Mouse (Mus musculus) kidney, embryonic 16.5 days (tissue): ENCODE data around the gene Top3a. TPM values are rescaled to one million over a fixed set of nuclear protein-coding genes. Genes with fewer than 3 reads are reported as not detected.

ENCODE experiments used
- ATAC-seq: fragments of 200-750 bp; cut with Nextera tagmentation; 2 replicates; pipeline ENCODE4 v1.8.0; 2017; ENCODE audit warnings: moderate TSS enrichment; ENCODE audit not compliant: low FRiP score, low TSS enrichment
- H3K27ac ChIP-seq: fragments of 300-500 bp; sonication (generic); 2 replicates; pipeline ENCODE4 v1.5.1; 2014; ENCODE audit warnings: low read length
- H3K27me3 ChIP-seq: fragments of 300-500 bp; sonication (generic); 2 replicates; pipeline ENCODE4 v1.6.1; 2014; ENCODE audit warnings: low read length, control low read depth, mixed read lengths; ENCODE audit not compliant: insufficient read depth
- H3K36me3 ChIP-seq: fragments of 300-500 bp; sonication (generic); 2 replicates; pipeline ENCODE4 v1.6.1; 2014; ENCODE audit warnings: low read length, control low read depth, mixed read lengths; ENCODE audit not compliant: insufficient read depth
- H3K4me1 ChIP-seq: fragments of 300-500 bp; sonication (generic); 2 replicates; pipeline ENCODE4 v1.6.1; 2014; ENCODE audit warnings: low read length, control low read depth, mixed read lengths; ENCODE audit not compliant: insufficient read depth
- H3K4me2 ChIP-seq: fragments of 300-500 bp; sonication (generic); replicated peaks from 2 replicates; pipeline ENCODE4 v1.6.1; 2014; ENCODE audit warnings: low read depth, low read length
- H3K4me3 ChIP-seq: fragments of 300-500 bp; sonication (generic); 2 replicates; pipeline ENCODE4 v1.5.1; 2014; ENCODE audit warnings: mild to moderate bottlenecking, low read length
- H3K9ac ChIP-seq: fragments of 300-500 bp; sonication (generic); replicated peaks from 2 replicates; pipeline ENCODE4 v1.6.1; 2014; ENCODE audit warnings: low read length
- H3K9me3 ChIP-seq: fragments of 300-500 bp; sonication (generic); 2 replicates; pipeline ENCODE4 v1.6.1; 2016; ENCODE audit warnings: low read length, control low read depth
- WGBS: fragments of 180-500 bp; shearing (Covaris S2); extraction: QIAGEN DNeasy Blood & Tissue Kit; methylation state at CpG from one replicate; pipeline ENCODE4 v1.1.7; 2014; 5-methylcytosine and 5-hydroxymethylcytosine counted together
- polyA plus RNA-seq: library from polyadenylated mRNA; unstranded; fragments of >200 nt; fragmentation: Nextera tagmentation; extraction: Ambion mirVana; gene quantifications from 2 replicates; pipeline ENCODE4 v1.2.1, GENCODE M21; 2015

Gene Top3a
- polyA plus RNA-seq, 1 experiment from 2014 or later, result 17.1 TPM

GRCm38 (mm10) chr11:60808286-60809070 is 31.3 kb upstream of the Top3a start:
- WGBS, result 65% methylated on average over 4 of the region's 4 CpGs
- Histone ChIP-seq H3K9me3 (no peaks in the 10 kb centered on the region), H3K4me3 (peak overlapping the region; percentile 3; the same call in 1 of the 2 replicates), H3K27ac (no peak overlapping the region), H3K4me2 (peak overlapping the region; percentile 86; the same call in 1 of the 2 replicates), H3K36me3 (peaks cover 4% of the 10 kb centered on the region; the same call in 1 of the 2 replicates), H3K4me1 (peaks cover 26% of the 10 kb centered on the region), H3K27me3 (no peaks in the 10 kb centered on the region), H3K9ac (no peak overlapping the region)
- no peak for ATAC-seq

GRCm38 (mm10) chr11:60800892-60801291 is 23.7 kb upstream of the Top3a start:
- peaks cover 34% of the 10 kb centered on the region for H3K36me3 ChIP-seq

DNA sequence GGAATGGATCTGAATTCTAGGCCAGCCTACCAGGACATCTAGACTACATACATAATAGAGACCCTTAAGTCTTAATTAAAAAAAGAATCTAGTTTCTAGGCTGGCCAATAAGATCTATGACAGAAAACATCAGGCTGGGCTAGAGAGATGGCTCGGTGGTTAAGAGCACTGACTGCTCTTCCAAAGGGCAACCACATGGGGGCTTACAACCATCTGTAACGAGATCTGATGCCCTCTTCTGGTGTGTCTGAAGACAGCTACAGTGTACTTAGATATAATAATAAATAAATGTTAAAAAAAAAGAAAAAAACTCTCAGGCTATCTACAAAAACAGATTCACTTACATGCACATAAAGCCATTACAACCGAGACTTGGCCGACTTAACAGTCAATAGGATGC is 22.8 kb upstream of the Top3a start:
- Histone ChIP-seq H3K4me1 (no peaks in the 10 kb centered on the region), H3K27me3 (no peaks in the 10 kb centered on the region), H3K4me3 (no peak overlapping the region), H3K9ac (no peak overlapping the region), H3K9me3 (no peaks in the 10 kb centered on the region), H3K4me2 (no peak overlapping the region), H3K27ac (no peak overlapping the region), H3K36me3 (peaks cover 38% of the 10 kb centered on the region)
- no peak for ATAC-seq
- 92% methylated on average over 4 of the region's 4 CpGs for WGBS

More at GRCm38 (mm10) chr11:60800892-60801291, 23.7 kb upstream of the Top3a start:
- Histone ChIP-seq H3K4me3 (no peak overlapping the region), H3K27ac (no peak overlapping the region), H3K4me1 (no peaks in the 10 kb centered on the region), H3K9me3 (no peaks in the 10 kb centered on the region), H3K27me3 (no peaks in the 10 kb centered on the region), H3K4me2 (no peak overlapping the region), H3K9ac (no peak overlapping the region)
- 82% methylated on average over 1 of the region's 1 CpGs for WGBS
- no peak for ATAC-seq

GRCm38 (mm10) chr11:60796342-60796741 is 19.2 kb upstream of the Top3a start:
- WGBS, result 84% methylated on average over 11 of the region's 11 CpGs
- Histone ChIP-seq H3K27me3 (no peaks in the 10 kb centered on the region), H3K4me1 (no peaks in the 10 kb centered on the region), H3K4me2 (no peak overlapping the region), H3K36me3 (peaks cover 41% of the 10 kb centered on the region), H3K9me3 (no peaks in the 10 kb centered on the region), H3K27ac (no peak overlapping the region), H3K4me3 (no peak overlapping the region), H3K9ac (no peak overlapping the region)
- no peak for ATAC-seq

DNA sequence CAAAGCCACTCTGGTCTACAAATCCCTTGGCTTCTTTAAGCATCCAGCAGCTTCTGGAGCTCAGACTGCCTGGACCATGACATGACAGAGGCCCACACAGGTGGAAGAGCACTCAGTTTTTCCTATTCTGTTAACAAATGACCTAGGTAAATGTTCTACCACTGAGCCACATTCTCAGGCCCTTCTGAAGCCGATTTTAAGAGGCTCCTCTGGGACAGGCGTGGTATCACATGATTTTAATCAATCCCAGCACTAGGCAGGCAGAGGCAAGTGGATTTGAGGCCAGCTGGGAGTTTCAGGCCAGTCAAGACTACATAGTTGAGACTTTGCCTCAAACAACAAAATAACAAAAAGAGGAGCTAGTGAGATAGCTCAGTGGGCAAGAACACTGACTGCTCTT is 13.3 kb upstream of the Top3a start:
- no peaks in the 10 kb centered on the region for H3K4me1 ChIP-seq
- H3K36me3 ChIP-seq, result peaks cover 57% of the 10 kb centered on the region
- no peaks in the 10 kb centered on the region for H3K9me3 ChIP-seq
- H3K27ac ChIP-seq, result no peak overlapping the region
- 74% methylated on average over 2 of the region's 2 CpGs for WGBS
- H3K4me3 ChIP-seq, result no peak overlapping the region
- H3K27me3 ChIP-seq, result no peaks in the 10 kb centered on the region
- no peak for ATAC-seq
- no peak overlapping the region for H3K9ac ChIP-seq
- no peak overlapping the region for H3K4me2 ChIP-seq

GRCm38 (mm10) chr11:60787595-60787994 is 10.4 kb upstream of the Top3a start:
- whole genome bisulfite sequencing, result 57% methylated on average over 1 of the region's 1 CpGs
- Histone ChIP-seq H3K36me3 (peaks cover 66% of the 10 kb centered on the region), H3K4me3 (no peak overlapping the region), H3K4me2 (no peak overlapping the region), H3K4me1 (no peaks in the 10 kb centered on the region), H3K27me3 (no peaks in the 10 kb centered on the region), H3K9me3 (no peaks in the 10 kb centered on the region), H3K9ac (no peak overlapping the region), H3K27ac (no peak overlapping the region)
- ATAC-seq, result no peak

DNA sequence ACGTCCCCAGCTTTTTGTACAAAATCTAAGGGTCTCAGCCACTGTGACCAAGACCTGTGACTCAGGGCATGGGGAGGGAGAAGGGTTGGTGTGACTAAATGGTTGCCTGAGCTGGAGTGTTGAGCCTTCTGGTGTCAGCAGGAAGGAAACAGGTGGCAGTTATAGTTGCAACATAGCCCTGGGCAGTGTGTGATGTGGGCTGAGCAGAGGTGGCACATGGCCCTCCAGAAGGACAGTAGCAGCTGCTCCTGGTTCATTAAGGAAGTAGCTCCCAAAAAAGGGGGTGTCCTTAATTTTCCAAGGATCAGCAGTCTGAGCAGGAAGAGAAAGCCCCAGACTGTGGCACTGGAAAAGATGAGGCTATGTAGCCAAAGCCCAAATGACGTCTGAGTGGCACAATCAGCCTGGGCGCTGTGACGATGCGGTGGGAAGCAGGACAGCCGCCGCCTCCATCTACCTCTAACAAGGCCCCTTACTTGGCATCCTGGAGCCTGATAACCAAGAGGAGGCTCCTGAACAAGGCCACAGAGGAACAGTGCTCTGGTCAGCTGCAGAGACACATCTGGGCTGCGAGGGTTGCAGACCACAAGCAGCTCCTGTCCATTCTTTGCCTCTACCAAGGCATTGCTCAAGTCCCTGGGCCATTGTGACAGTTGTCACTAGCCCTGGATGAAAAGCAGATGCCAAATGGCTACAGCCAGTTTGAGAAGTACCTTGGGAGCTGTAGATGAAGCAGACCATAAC is 7.2 kb upstream of the Top3a start:
- Histone ChIP-seq H3K36me3 (peaks cover 60% of the 10 kb centered on the region), H3K9me3 (no peaks in the 10 kb centered on the region), H3K27me3 (no peaks in the 10 kb centered on the region), H3K4me1 (peaks cover 30% of the 10 kb centered on the region), H3K4me2 (no peak overlapping the region), H3K27ac (no peak overlapping the region), H3K4me3 (no peak overlapping the region), H3K9ac (no peak overlapping the region)
- 93% methylated on average over 8 of the region's 8 CpGs for WGBS
- no peak for ATAC-seq

DNA sequence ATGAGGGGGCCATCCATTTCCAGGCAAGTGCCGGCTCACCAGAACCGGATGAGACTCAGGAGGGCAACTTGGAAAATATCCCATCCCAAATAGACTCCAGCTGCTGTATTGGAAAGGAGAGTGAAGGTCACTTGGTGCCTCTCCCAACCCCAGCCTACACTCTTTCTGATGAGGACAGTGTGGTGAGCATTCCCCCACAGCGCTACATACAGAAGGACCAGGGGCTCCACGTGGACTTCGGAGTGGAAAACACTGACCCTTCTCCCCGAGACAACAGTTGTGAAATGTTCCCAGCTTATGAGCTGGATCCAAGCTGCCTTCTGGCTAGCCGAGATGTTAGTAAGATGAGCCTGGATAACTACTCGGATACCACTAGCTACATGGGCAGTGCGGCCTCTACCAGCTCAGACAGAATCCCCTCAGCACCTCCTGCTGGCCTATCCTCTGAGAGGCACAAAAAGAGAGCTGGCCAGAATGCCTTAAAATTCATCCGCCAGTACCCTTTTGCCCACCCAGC is 2.6 kb upstream of the Top3a start:
- H3K9ac ChIP-seq, result peak overlapping the region; percentile 53; the same call in 1 of the 2 replicates
- peak overlapping the region; percentile 47 for H3K4me2 ChIP-seq
- no peak for ATAC-seq
- no peaks in the 10 kb centered on the region for H3K27me3 ChIP-seq
- peak overlapping the region; percentile 28 for H3K4me3 ChIP-seq
- H3K27ac ChIP-seq, result no peak overlapping the region
- H3K36me3 ChIP-seq, result peaks cover 32% of the 10 kb centered on the region
- H3K9me3 ChIP-seq, result no peaks in the 10 kb centered on the region
- 89% methylated on average over 10 of the region's 10 CpGs for WGBS
- peaks cover 56% of the 10 kb centered on the region for H3K4me1 ChIP-seq

DNA sequence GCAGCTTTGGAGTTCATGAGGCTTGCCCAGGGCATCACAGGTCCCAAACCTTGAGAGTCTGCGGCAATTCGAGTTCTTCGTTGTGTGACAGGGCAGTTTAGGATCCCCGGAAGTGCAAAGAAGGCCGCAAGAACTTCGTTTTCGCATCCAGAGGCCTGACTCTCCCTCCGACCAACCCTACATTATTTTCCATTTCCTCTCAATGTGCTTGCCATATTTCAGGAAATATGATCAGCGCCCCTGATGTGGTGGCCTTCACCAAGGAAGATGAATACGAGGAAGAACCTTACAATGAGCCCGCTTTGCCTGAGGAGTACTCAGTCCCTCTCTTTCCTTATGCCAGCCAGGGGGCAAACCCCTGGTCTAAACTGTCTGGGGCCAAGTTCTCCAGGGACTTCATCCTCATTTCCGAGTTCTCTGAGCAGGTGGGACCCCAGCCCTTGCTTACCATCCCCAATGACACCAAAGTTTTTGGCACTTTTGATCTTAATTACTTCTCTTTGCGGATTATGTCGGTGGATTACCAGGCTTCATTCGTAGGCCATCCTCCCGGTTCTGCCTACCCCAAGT is 721 bp upstream of the Top3a start:
- Histone ChIP-seq H3K4me1 (peaks cover 56% of the 10 kb centered on the region), H3K27ac (peak overlapping the region; percentile 91), H3K9me3 (no peaks in the 10 kb centered on the region), H3K4me2 (peak overlapping the region; percentile 93), H3K4me3 (peak overlapping the region; percentile 69), H3K9ac (peak overlapping the region; percentile 77), H3K27me3 (no peaks in the 10 kb centered on the region), H3K36me3 (peaks cover 16% of the 10 kb centered on the region; the same call in 1 of the 2 replicates)
- 25% methylated on average over 16 of the region's 16 CpGs for whole genome bisulfite sequencing
- ATAC-seq, result no peak
